Mouse (Mus musculus) embryonic fibroblast, embryonic 13.5 days (primary cell): Measurements from ENCODE around the gene Fam228b.

Experiments
- CTCF ChIP-seq: IDR thresholded peaks from 2 replicates; pipeline ENCODE4 v1.5.1; 2011; ENCODE audit warnings: mild to moderate bottlenecking, control low read depth, low read length, moderate library complexity, borderline replicate concordance; ENCODE audit not compliant: insufficient read depth
- POLR2A ChIP-seq: IDR thresholded peaks from 2 replicates; pipeline ENCODE4 v1.6.1; 2011; ENCODE audit warnings: low read depth, mild to moderate bottlenecking, control low read depth, low read length, moderate library complexity

DNA sequence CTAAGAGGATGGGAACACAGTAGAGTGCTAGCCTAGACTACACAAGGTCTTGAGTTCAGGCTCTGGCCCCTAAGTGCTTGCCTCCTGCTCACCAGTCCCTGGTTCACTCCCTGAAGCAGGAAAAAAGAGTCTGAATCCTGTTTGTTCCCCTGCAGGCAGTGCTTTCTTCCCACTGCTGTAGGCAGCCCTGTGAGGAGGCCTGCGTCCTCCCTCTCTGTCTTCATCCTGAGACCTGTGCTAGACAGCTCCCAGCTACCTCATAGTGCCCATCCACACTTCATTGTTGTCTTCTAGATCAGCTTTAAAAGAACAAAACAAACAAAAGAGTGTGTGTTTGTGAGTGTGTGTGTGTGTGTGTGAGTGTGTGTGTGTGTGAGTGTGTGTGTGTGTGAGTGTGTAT is 74.5 kb downstream of the Fam228b start:
- TF ChIP-seq CTCF (no peak), POLR2A (no peak)
